Mouse (Mus musculus): ENCODE measurements around the gene Pagr1a.

Gene Pagr1a

GRCm38 (mm10) chr7:127003620-127004019 lies 13.5 kb downstream of the Pagr1a start:
- DNase-seq (ENCODE audit: low read depth): no peak

- peak; percentile 66 for DNase-seq (ENCODE audit: low read depth)
Observed at GRCm38 (mm10) chr7:126999568-126999967, 17.6 kb downstream of the Pagr1a start.

GRCm38 (mm10) chr7:126996449-126996848 lies 20.7 kb downstream of the Pagr1a start:
- no peak for DNase-seq (ENCODE audit: low read depth)

- no peak for DNase-seq (ENCODE audit: low read depth)
Observed at GRCm38 (mm10) chr7:126988816-126989215, 28.3 kb downstream of the Pagr1a start.

- peak; percentile 48 for DNase-seq (ENCODE audit: low read depth)
Observed at GRCm38 (mm10) chr7:126986319-126986718, 30.8 kb downstream of the Pagr1a start.

GRCm38 (mm10) chr7:126984667-126985444 lies 32.3 kb downstream of the Pagr1a start:
- DNase-seq (ENCODE audit: low read depth): no peak

GRCm38 (mm10) chr7:126983113-126983512 lies 34.0 kb downstream of the Pagr1a start:
- no peak for DNase-seq (ENCODE audit: low read depth)

GRCm38 (mm10) chr7:126982054-126982453 lies 35.1 kb downstream of the Pagr1a start:
- DNase-seq (ENCODE audit: low read depth): no peak

- no peak for DNase-seq (ENCODE audit: low read depth)
Observed at GRCm38 (mm10) chr7:126981601-126982000, 35.6 kb downstream of the Pagr1a start.

- DNase-seq (ENCODE audit: low read depth): peak; percentile 59
Observed at GRCm38 (mm10) chr7:126978841-126979240, 38.3 kb downstream of the Pagr1a start.

GRCm38 (mm10) chr7:126976878-126977459 lies 40.2 kb downstream of the Pagr1a start:
- peak; percentile 34 for DNase-seq (ENCODE audit: low read depth)

GRCm38 (mm10) chr7:126975950-126976866 lies 40.9 kb downstream of the Pagr1a start, which contains the start of gene Cdiptos:
Cdiptos (minus strand) TSS chr7:126976098.
- peak; percentile 98 for DNase-seq (ENCODE audit: low read depth)

GRCm38 (mm10) chr7:126975893-126975949 lies 41.4 kb downstream of the Pagr1a start, which contains the start of gene Cdipt:
Cdipt (plus strand) TSS chr7:126975914.
- no peak for DNase-seq (ENCODE audit: low read depth)

- DNase-seq (ENCODE audit: low read depth): no peak
Observed at GRCm38 (mm10) chr7:126975493-126975892, 41.7 kb downstream of the Pagr1a start.

GRCm38 (mm10) chr7:126967361-126967760 lies 49.8 kb downstream of the Pagr1a start:
- DNase-seq (ENCODE audit: low read depth): no peak

- DNase-seq (ENCODE audit: low read depth): no peak
Observed at GRCm38 (mm10) chr7:126965568-126965967, 51.6 kb downstream of the Pagr1a start.
